Mouse (Mus musculus) embryonic fibroblast, embryonic 13.5 days (primary cell): ENCODE measurements around the gene Nnat.

ENCODE experiments used
- CTCF ChIP-seq: IDR thresholded peaks from 2 replicates; pipeline ENCODE4 v1.5.1; 2011; ENCODE audit warnings: mild to moderate bottlenecking, control low read depth, low read length, moderate library complexity, borderline replicate concordance; ENCODE audit not compliant: insufficient read depth
- POLR2A ChIP-seq: IDR thresholded peaks from 2 replicates; pipeline ENCODE4 v1.6.1; 2011; ENCODE audit warnings: low read depth, mild to moderate bottlenecking, control low read depth, low read length, moderate library complexity

GRCm38 (mm10) chr2:157601435-157601839 is 41.6 kb downstream of the Nnat start:
- TF ChIP-seq CTCF (no peak), POLR2A (no peak)
